Mouse (Mus musculus) brain, embryonic 14.5 days (tissue): ENCODE measurements at regions not wholly inside any gene's neighbourhood (a gene's known extent, or its start where the extent isn't known, plus 50 kb on each side); places are given as distances from the start of the nearest gene placed in this dataset.

ENCODE experiments used
- DNase-seq: peaks from one replicate; pipeline ENCODE4 v3.0.0-alpha.2; 2011; ENCODE audit warnings: low read depth
- CTCF ChIP-seq: fragments of 200-500 bp; IDR thresholded peaks from 2 replicates; pipeline ENCODE4 v1.5.1; 2012; ENCODE audit warnings: inconsistent platforms, mild to moderate bottlenecking, moderate library complexity, borderline replicate concordance; ENCODE audit not compliant: insufficient read depth, insufficient read length; ENCODE audit errors: extremely low read depth
- POLR2A ChIP-seq: fragments of 200-500 bp; IDR thresholded peaks from 2 replicates; pipeline ENCODE4 v1.6.1; 2012; ENCODE audit warnings: mild to moderate bottlenecking, inconsistent platforms, borderline replicate concordance; ENCODE audit not compliant: poor library complexity, insufficient read depth, insufficient read length, severe bottlenecking; ENCODE audit errors: extremely low read depth

- no peak for TF ChIP-seq POLR2A
- TF ChIP-seq CTCF: no peak
- peak; percentile 17 for DNase-seq
These were observed 752.4 kb downstream of the Utrn start for GRCm38 (mm10) chr10:12116662-12117303.

GRCm38 (mm10) chr10:12124272-12124671 lies 744.9 kb downstream of the Utrn start:
- no peak for DNase-seq
- no peak for TF ChIP-seq CTCF
- TF ChIP-seq POLR2A: no peak

- peak; percentile 18 for DNase-seq
- TF ChIP-seq CTCF (no peak), POLR2A (no peak)
These were observed 739.7 kb downstream of the Utrn start for GRCm38 (mm10) chr10:12129486-12129885.

GRCm38 (mm10) chr10:12144691-12145090 lies 724.5 kb downstream of the Utrn start:
- no peak for TF ChIP-seq CTCF
- no peak for TF ChIP-seq POLR2A
- DNase-seq: no peak

- DNase-seq: no peak
- no peak for TF ChIP-seq POLR2A
- no peak for TF ChIP-seq CTCF
These were observed 722.1 kb downstream of the Utrn start for GRCm38 (mm10) chr10:12146942-12147537.

GRCm38 (mm10) chr10:12170243-12170642 lies 698.9 kb downstream of the Utrn start:
- DNase-seq: peak; percentile 58
- TF ChIP-seq CTCF (no peak), POLR2A (no peak)

- peak; percentile 43 for DNase-seq
- no peak for TF ChIP-seq CTCF
- no peak for TF ChIP-seq POLR2A
These were observed 694.9 kb downstream of the Utrn start for GRCm38 (mm10) chr10:12174200-12174818.

GRCm38 (mm10) chr10:12175141-12175540 lies 694.0 kb downstream of the Utrn start:
- DNase-seq: no peak
- TF ChIP-seq CTCF (no peak), POLR2A (no peak)

- TF ChIP-seq POLR2A: no peak
- TF ChIP-seq CTCF: no peak
These were observed 691.7 kb downstream of the Utrn start for GRCm38 (mm10) chr10:12177482-12177881.

GRCm38 (mm10) chr10:12180965-12181364 lies 688.2 kb downstream of the Utrn start:
- no peak for TF ChIP-seq POLR2A
- no peak for TF ChIP-seq CTCF
- DNase-seq: no peak

More at GRCm38 (mm10) chr10:12177482-12177881, 691.7 kb downstream of the Utrn start:
- no peak for DNase-seq

- DNase-seq: no peak
These were observed 682.1 kb downstream of the Utrn start for GRCm38 (mm10) chr10:12186918-12187639.

GRCm38 (mm10) chr10:12187669-12188342 lies 681.4 kb downstream of the Utrn start:
- peak; percentile 70 for DNase-seq
- TF ChIP-seq POLR2A (no peak), CTCF (no peak)

More at GRCm38 (mm10) chr10:12186918-12187639, 682.1 kb downstream of the Utrn start:
- no peak for TF ChIP-seq POLR2A
- TF ChIP-seq CTCF: no peak
